ENCODE assay signal across 8 mouse cellular contexts in genomic region chr8:121730170-121730569, GRCm38 (mm10). TPM values are rescaled to one million over a fixed set of nuclear protein-coding genes. Genes with fewer than 3 reads are reported as not detected.
DNase-seq lines count a peak whose midpoint lies in the region; ATAC-seq and TF ChIP-seq lines count a peak whose summit lies in the region.

No protein-coding gene starts in this region.

- peak overlapping the region; percentile 96 for H3K27ac ChIP-seq in left cerebral cortex, adult 2 months
- no peak overlapping the region for H3K27ac ChIP-seq in embryonic facial prominence, embryonic 13.5 days
- no peak overlapping the region for H3K27ac ChIP-seq in intestine, embryonic 15.5 days
- peak overlapping the region; percentile 81 for H3K27ac ChIP-seq in neural tube, embryonic 13.5 days (replicated peaks)

- H3K4me1 ChIP-seq in embryonic facial prominence, embryonic 13.5 days: peaks cover 18% of the 10 kb centered on the region
- peaks cover 11% of the 10 kb centered on the region; the same call in 1 of the 2 replicates for H3K4me1 ChIP-seq in intestine, embryonic 15.5 days (replicated peaks)
- peaks cover 41% of the 10 kb centered on the region for H3K4me1 ChIP-seq in neural tube, embryonic 13.5 days (replicated peaks)

- no peak overlapping the region; the same call in 1 of the 2 replicates for H3K9ac ChIP-seq in embryonic facial prominence, embryonic 13.5 days
- H3K9ac ChIP-seq in intestine, embryonic 15.5 days: no peak overlapping the region
- H3K9ac ChIP-seq in neural tube, embryonic 13.5 days: peak overlapping the region; percentile 90

- TF ChIP-seq CTCF in left cerebral cortex, adult 2 months (IDR thresholded peaks at IDR 0.05): no peak

- H3K9me3 ChIP-seq in embryonic facial prominence, embryonic 13.5 days: no peaks in the 10 kb centered on the region; the same call in 1 of the 2 replicates
- H3K9me3 ChIP-seq in intestine, embryonic 15.5 days: no peaks in the 10 kb centered on the region
- H3K9me3 ChIP-seq in neural tube, embryonic 13.5 days: no peaks in the 10 kb centered on the region

- peak in 1 of 2 experiments; percentile 41 for DNase-seq in left cerebral cortex, adult 2 months (ENCODE audit: extremely low spot score in 1 of 2, low spot score in 2 of 2)
- DNase-seq in left cerebral cortex, adult 9 months (ENCODE audit: low spot score in 2 of 2): no peak
- DNase-seq in testis, postnatal 10 days (ENCODE audit: low spot score): no peak
- no peak for DNase-seq in layer of hippocampus, adult 9-10 months (ENCODE audit: low spot score)

- intact Hi-C loops in left cerebral cortex, adult 2 months (cut with DNase I): loop anchor here (2.0 to 5.0 kb wide), 3 partner anchors 37 to 82 kb away; partner anchors contain the start of gene Zcchc14

- H3K4me2 ChIP-seq in embryonic facial prominence, embryonic 13.5 days: peak overlapping the region; percentile 87
- H3K4me2 ChIP-seq in intestine, embryonic 15.5 days (replicated peaks): peak overlapping the region; percentile 87
- H3K4me2 ChIP-seq in neural tube, embryonic 13.5 days: peak overlapping the region; percentile 91

- ATAC-seq in embryonic facial prominence, embryonic 13.5 days (ENCODE audit: insufficient number of reproducible peaks, insufficient read depth, low FRiP score, low TSS enrichment, low read depth): no peak
- peak; percentile 41 for ATAC-seq in intestine, embryonic 15.5 days
- ATAC-seq in neural tube, embryonic 13.5 days (ENCODE audit: low read depth): peak; percentile 20; the same call in 1 of the 2 replicates
- ATAC-seq in monocyte, adult 5-6 weeks (replicated peaks; ENCODE audit: insufficient number of reproducible peaks, low FRiP score, low TSS enrichment, poor library complexity, severe bottlenecking): no peak

- peak overlapping the region; percentile 78 for H3K4me3 ChIP-seq in left cerebral cortex, adult 2 months
- peak overlapping the region; percentile 59 for H3K4me3 ChIP-seq in embryonic facial prominence, embryonic 13.5 days
- H3K4me3 ChIP-seq in intestine, embryonic 15.5 days (replicated peaks): peak overlapping the region; percentile 46
- H3K4me3 ChIP-seq in neural tube, embryonic 13.5 days: peak overlapping the region; percentile 79

- 1% methylated on average over 29 of the region's 60 CpGs for WGBS in embryonic facial prominence, embryonic 13.5 days
- 0% methylated on average over 39 of the region's 60 CpGs for WGBS in intestine, embryonic 15.5 days
- under 1% methylated on average over 31 of the region's 60 CpGs for WGBS in neural tube, embryonic 13.5 days

- peaks cover 84% of the 10 kb centered on the region for H3K27me3 ChIP-seq in embryonic facial prominence, embryonic 13.5 days
- H3K27me3 ChIP-seq in intestine, embryonic 15.5 days (replicated peaks): peaks cover 66% of the 10 kb centered on the region
- H3K27me3 ChIP-seq in neural tube, embryonic 13.5 days: peaks cover 56% of the 10 kb centered on the region

- H3K36me3 ChIP-seq in embryonic facial prominence, embryonic 13.5 days: no peaks in the 10 kb centered on the region
- no peaks in the 10 kb centered on the region for H3K36me3 ChIP-seq in intestine, embryonic 15.5 days
- H3K36me3 ChIP-seq in neural tube, embryonic 13.5 days: no peaks in the 10 kb centered on the region

RNA-seq across cellular contexts. Expression of gene Jph3, which starts 0.7 kb away (rescaled TPM):
- total RNA-seq in left cerebral cortex, adult 2 months (2021): 100 to 1,000 TPM; 285 to 297 TPM
- 2.0 and 2.4 TPM in 2 replicates for polyA plus RNA-seq in embryonic facial prominence, embryonic 13.5 days (2015; fragmentation: Nextera tagmentation; extraction: Ambion mirVana)
- polyA plus RNA-seq in intestine, embryonic 15.5 days (2015; fragmentation: Nextera tagmentation; extraction: Ambion mirVana): 4.5 and 5.1 TPM in 2 replicates
- polyA plus RNA-seq in neural tube, embryonic 13.5 days (2015; fragmentation: Nextera tagmentation; extraction: Ambion mirVana): 101 and 104 TPM in 2 replicates
- not detected in 3 replicates for total RNA-seq in monocyte, adult 5-6 weeks (2017)

Comparison
In these comparisons a context has a peak if more than half of its experiments do, and no peak if none do; other contexts are left out.
1. H3K27ac ChIP-seq: peak in left cerebral cortex, adult 2 months (single experiment) and neural tube, embryonic 13.5 days (single experiment); none in embryonic facial prominence, embryonic 13.5 days (single experiment) and intestine, embryonic 15.5 days (single experiment).
2. ATAC-seq: peak in intestine, embryonic 15.5 days (single experiment) and neural tube, embryonic 13.5 days (single experiment); none in embryonic facial prominence, embryonic 13.5 days (single experiment) and monocyte, adult 5-6 weeks (single experiment).
3. RNA of gene Jph3, which starts 0.7 kb away (polyA plus RNA-seq): 101 to 104 TPM in neural tube, embryonic 13.5 days; 4.5 to 5.1 TPM in intestine, embryonic 15.5 days and 2.0 to 2.4 TPM in embryonic facial prominence, embryonic 13.5 days; every median in the first group is over 10 times any median in the second.
4. Peak in every context shown above with its lines, with median percentiles within 50 percentile points of each other: H3K4me3 ChIP-seq and H3K4me2 ChIP-seq.